Mouse (Mus musculus): ENCODE measurements at regions not wholly inside any gene's neighbourhood (a gene's known extent, or its start where the extent isn't known, plus 50 kb on each side); places are given as distances from the start of the nearest gene placed in this dataset.

- no peak for TF ChIP-seq POLR2A (IDR thresholded peaks at IDR 0.05; ENCODE audit: insufficient read length, low read depth)
- TF ChIP-seq USF1 (IDR thresholded peaks at IDR 0.05; ENCODE audit: low read depth): no peak
- no peak for TF ChIP-seq E2F4 (IDR thresholded peaks at IDR 0.05; ENCODE audit: insufficient read depth)
- TF ChIP-seq TCF12 (IDR thresholded peaks at IDR 0.05; ENCODE audit: insufficient read depth, poor library complexity, severe bottlenecking): no peak
- no peak for TF ChIP-seq MYOG (IDR thresholded peaks at IDR 0.05; ENCODE audit: control insufficient read depth in 1 of 3, insufficient read depth in 1 of 3, insufficient read length in 2 of 3, low read depth in 2 of 3)
- TF ChIP-seq MAX (IDR thresholded peaks at IDR 0.05; ENCODE audit: low read depth): no peak
- TF ChIP-seq TCF3 (IDR thresholded peaks at IDR 0.05; ENCODE audit: insufficient read length, low read depth): no peak
- no peak for TF ChIP-seq REST (IDR thresholded peaks at IDR 0.05; ENCODE audit: insufficient read depth, insufficient read length)
- no peak for TF ChIP-seq CEBPB (IDR thresholded peaks at IDR 0.05; ENCODE audit: insufficient read depth, poor library complexity, severe bottlenecking)
- no peak for TF ChIP-seq POLR2AphosphoS2 (IDR thresholded peaks at IDR 0.05; ENCODE audit: insufficient read length, low read depth)
Observed at GRCm38 (mm10) chr9:47123113-47123512, 124.6 kb downstream of the Gm4791 start.

Data from myocyte (in vitro differentiated cells).